Mouse (Mus musculus) hindbrain, embryonic 14.5 days (tissue): Measurements from ENCODE around the gene Csde1. TPM values are rescaled to one million over a fixed set of nuclear protein-coding genes. Genes with fewer than 3 reads are reported as not detected.

Experiments used
- ATAC-seq: fragments of 200-750 bp; cut with Nextera tagmentation; 2 replicates; pipeline ENCODE4 v1.8.0; 2017; ENCODE audit warnings: moderate number of reproducible peaks, mild to moderate bottlenecking, moderate TSS enrichment, moderate library complexity; ENCODE audit not compliant: low FRiP score
- DNase-seq: peaks from one replicate; pipeline ENCODE4 v3.0.0-alpha.2; 2015; ENCODE audit warnings: low spot score
- H3K27ac ChIP-seq: fragments of 300-500 bp; sonication (generic); 2 replicates; pipeline ENCODE4 v1.5.1; 2014; ENCODE audit warnings: mild to moderate bottlenecking, moderate library complexity
- H3K27me3 ChIP-seq: fragments of 300-500 bp; sonication (generic); 2 replicates; pipeline ENCODE4 v1.6.1; 2014; ENCODE audit warnings: mild to moderate bottlenecking, low read length, mixed read lengths; ENCODE audit not compliant: control insufficient read depth, insufficient read depth
- H3K36me3 ChIP-seq: fragments of 300-500 bp; sonication (generic); replicated peaks from 2 replicates; pipeline ENCODE4 v1.6.1; 2014; ENCODE audit not compliant: control insufficient read depth, insufficient read depth
- H3K4me1 ChIP-seq: fragments of 300-500 bp; sonication (generic); replicated peaks from 2 replicates; pipeline ENCODE4 v1.6.1; 2014; ENCODE audit warnings: antibody characterized with exemption, low read length, mixed read lengths; ENCODE audit not compliant: control insufficient read depth, insufficient read depth
- H3K4me2 ChIP-seq: fragments of 300-500 bp; sonication (generic); replicated peaks from 2 replicates; pipeline ENCODE4 v1.6.1; 2014; ENCODE audit warnings: mild to moderate bottlenecking, moderate library complexity
- H3K4me3 ChIP-seq: fragments of 300-500 bp; sonication (generic); replicated peaks from 2 replicates; pipeline ENCODE4 v1.5.1; 2014; ENCODE audit warnings: mild to moderate bottlenecking, low read length
- H3K9ac ChIP-seq: fragments of 300-500 bp; sonication (generic); 2 replicates; pipeline ENCODE4 v1.6.1; 2014
- H3K9me3 ChIP-seq: fragments of 300-500 bp; sonication (generic); 2 replicates; pipeline ENCODE4 v1.6.1; 2016; ENCODE audit warnings: low read length; ENCODE audit not compliant: control insufficient read depth
- WGBS: fragments of 180-500 bp; shearing (Covaris S2); extraction: QIAGEN DNeasy Blood & Tissue Kit; methylation state at CpG from one replicate; pipeline ENCODE4 v1.1.7; 2014; 5-methylcytosine and 5-hydroxymethylcytosine counted together
- polyA plus RNA-seq: library from polyadenylated mRNA; unstranded; fragments of >200 nt; fragmentation: Nextera tagmentation; extraction: Ambion mirVana; gene quantifications from 2 replicates; pipeline ENCODE4 v1.2.1, GENCODE M21; 2014

Csde1 gene
- 416 and 429 TPM in 2 replicates for polyA plus RNA-seq

DNA sequence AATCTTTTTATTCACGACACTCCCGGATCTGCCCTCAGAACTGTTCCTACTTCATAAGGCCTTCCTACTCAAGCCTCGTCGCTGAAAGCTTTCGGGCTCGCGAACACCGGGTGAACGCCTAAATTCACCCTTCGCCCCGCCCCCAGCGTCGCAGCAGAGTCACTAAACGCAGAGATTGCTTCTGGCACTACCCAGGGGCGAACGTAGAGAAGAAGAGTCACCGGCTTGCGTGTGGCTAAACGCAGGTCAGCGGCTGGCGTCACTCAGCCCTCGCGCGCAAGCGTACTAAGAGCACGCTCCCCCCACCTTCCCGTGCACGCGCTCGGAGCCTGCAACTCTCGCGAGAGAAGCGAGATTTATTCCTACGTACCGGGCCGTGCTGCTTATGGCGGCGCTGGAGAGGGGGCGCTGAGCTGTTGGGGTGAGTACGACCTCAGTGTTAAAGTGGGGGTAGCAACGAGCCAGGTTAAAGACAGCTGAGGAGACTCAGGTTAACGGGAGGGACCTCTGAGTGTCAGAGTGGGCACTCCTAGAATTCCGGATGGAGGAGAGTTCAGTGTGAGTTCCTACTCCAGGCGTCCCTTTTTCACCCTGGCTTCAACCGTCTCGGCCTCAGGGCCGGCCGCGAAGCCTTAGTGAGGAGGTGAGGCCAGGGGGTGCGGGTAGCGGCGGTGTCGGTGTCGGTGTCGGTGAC is at the start of gene Csde1:
TSS of gene Csde1 (plus strand) at position 178 of the 694 bp plus-strand sequence.
- peak within 1 kb of the TSS; percentile 85 for H3K4me3 ChIP-seq
- DNase-seq (peak; percentile 99), ATAC-seq (peak; percentile 95)
- H3K36me3 ChIP-seq: no peaks in the 10 kb centered on the region
- H3K9ac ChIP-seq: peak within 1 kb of the TSS; percentile 98
- H3K27ac ChIP-seq: peak within 1 kb of the TSS; percentile 99
- H3K27me3 ChIP-seq: no peaks in the 10 kb centered on the region
- H3K9me3 ChIP-seq: no peaks in the 10 kb centered on the region
- H3K4me2 ChIP-seq: peak within 1 kb of the TSS; percentile 68
- WGBS: under 1% methylated on average over 55 of the region's 55 CpGs
- peaks cover 12% of the 10 kb centered on the region for H3K4me1 ChIP-seq

DNA sequence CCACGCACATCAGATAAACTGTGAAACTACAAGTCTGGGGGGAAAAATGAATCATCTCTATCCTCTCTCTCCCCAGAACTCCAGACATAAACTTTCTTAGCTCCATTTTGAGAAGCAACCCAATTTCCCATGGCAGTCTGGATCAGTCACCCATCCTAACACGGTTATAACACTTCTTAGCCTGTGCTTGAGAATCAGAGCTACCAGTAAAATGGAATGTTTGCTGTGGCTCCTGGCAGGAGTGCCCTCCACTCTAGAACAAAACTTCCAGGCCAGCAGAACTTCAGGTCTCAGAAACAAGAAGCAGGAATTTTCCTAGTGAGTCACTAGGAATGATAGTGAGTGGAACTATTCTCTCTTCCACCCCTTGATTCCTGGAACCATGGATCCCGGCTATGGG is 49.7 kb upstream of the Csde1 start:
- WGBS: 91% methylated on average over 3 of the region's 3 CpGs
- H3K27me3 ChIP-seq: no peaks in the 10 kb centered on the region
- no peak overlapping the region for H3K27ac ChIP-seq
- H3K36me3 ChIP-seq: no peaks in the 10 kb centered on the region
- DNase-seq (no peak), ATAC-seq (no peak)
- no peak overlapping the region for H3K4me2 ChIP-seq
- H3K4me1 ChIP-seq: no peaks in the 10 kb centered on the region
- no peak overlapping the region for H3K4me3 ChIP-seq
- peaks cover 2% of the 10 kb centered on the region; the same call in 1 of the 2 replicates for H3K9me3 ChIP-seq
- no peak overlapping the region for H3K9ac ChIP-seq

DNA sequence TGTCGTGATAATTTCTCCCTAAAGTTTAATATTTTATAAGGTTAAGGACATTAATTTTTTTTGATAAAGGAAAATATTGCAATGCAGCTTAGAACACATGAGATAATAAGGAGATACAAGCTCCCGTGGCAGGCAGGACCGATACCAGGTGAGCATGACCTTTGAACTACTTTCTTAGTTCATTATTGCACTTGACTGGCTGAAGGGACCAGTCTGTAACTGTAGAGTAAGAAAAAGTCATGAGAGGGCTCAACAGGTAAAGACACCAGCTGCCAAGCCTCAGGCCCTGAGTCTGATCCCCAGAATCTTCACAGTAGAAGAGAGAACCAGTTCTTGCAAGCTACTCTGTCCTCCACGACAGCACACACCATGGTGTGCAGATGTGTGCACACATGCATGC is 43.3 kb upstream of the Csde1 start:
- ATAC-seq (no peak), DNase-seq (no peak)
- Histone ChIP-seq H3K4me3 (no peak overlapping the region), H3K36me3 (no peaks in the 10 kb centered on the region), H3K4me2 (no peak overlapping the region), H3K27ac (no peak overlapping the region), H3K4me1 (0 out of 2 replicates have a peak, but pooled peaks cover 8% of the 10 kb centered on the region), H3K27me3 (no peaks in the 10 kb centered on the region), H3K9me3 (no peaks in the 10 kb centered on the region), H3K9ac (no peak overlapping the region)
- WGBS: 88% methylated on average over 4 of the region's 4 CpGs

DNA sequence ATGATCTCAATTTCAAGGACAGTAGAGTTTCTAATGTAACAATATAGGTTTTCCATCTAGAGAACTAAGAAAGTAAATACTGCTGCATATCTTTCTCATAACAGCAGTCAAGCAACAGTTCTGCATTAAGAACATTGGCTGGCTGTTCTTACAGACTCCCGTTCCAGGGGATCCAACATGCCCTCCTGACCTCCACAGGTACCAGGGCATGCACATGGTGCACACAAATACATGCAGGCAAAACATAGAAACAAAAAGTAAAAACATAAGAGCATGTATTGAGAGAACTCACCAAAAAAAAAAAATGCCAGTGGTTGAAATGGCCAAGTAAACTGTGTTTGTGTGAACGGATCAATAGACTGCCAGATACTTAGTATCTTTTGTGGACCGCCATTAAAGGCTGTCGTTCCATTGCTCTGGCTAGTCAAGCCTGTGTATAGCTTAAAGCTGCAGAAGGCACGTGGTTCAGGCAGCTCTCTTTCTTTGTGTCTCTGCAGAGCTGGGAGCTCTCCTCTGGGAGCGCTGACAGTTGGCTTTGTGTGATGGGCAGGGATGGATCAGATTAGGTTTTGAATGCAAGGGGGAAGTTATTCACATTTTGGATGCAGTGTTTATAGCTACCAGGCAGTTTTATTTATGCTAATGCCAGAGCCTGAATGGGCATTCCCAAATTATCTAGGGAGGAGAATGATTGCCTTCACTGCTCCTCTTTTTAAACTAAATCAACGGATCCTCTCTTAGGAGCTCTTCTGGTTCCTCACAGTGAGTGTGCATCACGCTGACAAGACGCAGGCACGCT is 40.5 kb upstream of the Csde1 start:
- peak; percentile 98 for ATAC-seq
- peak; percentile 73 for DNase-seq
- H3K27me3 ChIP-seq: no peaks in the 10 kb centered on the region
- peak overlapping the region; percentile 60 for H3K9ac ChIP-seq
- H3K27ac ChIP-seq: peak overlapping the region; percentile 89
- peak overlapping the region; percentile 51 for H3K4me2 ChIP-seq
- peak overlapping the region; percentile 11; the same call in 1 of the 2 replicates for H3K4me3 ChIP-seq
- H3K9me3 ChIP-seq: no peaks in the 10 kb centered on the region
- no peaks in the 10 kb centered on the region for H3K36me3 ChIP-seq
- WGBS: 16% methylated on average over 10 of the region's 10 CpGs
- H3K4me1 ChIP-seq: 0 out of 2 replicates have a peak, but pooled peaks cover 8% of the 10 kb centered on the region

DNA sequence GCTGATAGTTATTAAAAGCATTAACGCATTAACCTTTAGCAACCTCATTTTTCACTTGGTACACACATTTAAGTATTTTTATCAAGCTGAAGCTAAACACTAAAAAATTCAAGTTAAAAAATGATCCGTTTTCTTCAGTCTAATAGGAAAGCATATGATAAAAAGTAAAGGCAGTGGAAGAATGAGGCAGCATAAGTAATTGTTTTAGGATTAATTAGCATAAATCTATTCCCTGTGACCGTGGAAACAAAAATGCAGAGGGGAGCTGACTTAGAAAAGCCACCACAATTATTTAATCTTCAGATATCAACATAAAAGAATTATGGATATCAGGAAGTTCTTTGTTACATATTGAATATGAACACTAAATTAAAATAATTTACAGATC is 39.9 kb upstream of the Csde1 start:
- no peak for ATAC-seq
- peak overlapping the region; percentile 11; the same call in 1 of the 2 replicates for H3K4me3 ChIP-seq

DNA sequence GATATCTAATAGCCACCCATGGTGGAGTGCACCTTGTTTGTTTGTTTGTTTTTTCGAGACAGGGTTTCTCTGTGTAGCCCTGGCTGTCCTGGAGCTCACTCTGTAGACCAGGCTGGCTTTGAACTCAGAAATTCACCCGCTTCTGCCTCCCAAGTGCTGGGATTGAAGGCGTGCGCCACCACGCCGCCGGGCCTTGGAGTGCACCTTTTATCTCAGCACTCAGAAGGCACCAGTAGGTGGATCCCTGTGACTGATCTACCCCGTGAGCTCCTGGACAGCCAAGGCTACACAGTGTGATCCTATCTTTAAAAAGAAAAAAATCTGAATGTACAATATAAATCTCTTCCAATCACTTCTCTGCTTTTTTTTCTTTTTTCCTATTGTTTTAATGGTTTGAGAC is 29.2 kb upstream of the Csde1 start:
- Histone ChIP-seq H3K9me3 (no peaks in the 10 kb centered on the region), H3K4me2 (no peak overlapping the region), H3K27ac (no peak overlapping the region), H3K9ac (no peak overlapping the region), H3K27me3 (no peaks in the 10 kb centered on the region), H3K36me3 (no peaks in the 10 kb centered on the region), H3K4me1 (peaks cover under 1% of the 10 kb centered on the region), H3K4me3 (no peak overlapping the region)
- ATAC-seq (no peak), DNase-seq (no peak)
- 77% methylated on average over 8 of the region's 8 CpGs for WGBS

More for the DNA sequence above, 39.9 kb upstream of the Csde1 start:
- peak; percentile 56 for DNase-seq
- Histone ChIP-seq H3K36me3 (no peaks in the 10 kb centered on the region), H3K27ac (peak overlapping the region; percentile 89), H3K9ac (peak overlapping the region; percentile 60), H3K4me1 (0 out of 2 replicates have a peak, but pooled peaks cover 8% of the 10 kb centered on the region), H3K27me3 (no peaks in the 10 kb centered on the region), H3K4me2 (peak overlapping the region; percentile 51), H3K9me3 (no peaks in the 10 kb centered on the region)
- WGBS: 20% methylated on average over 3 of the region's 3 CpGs

DNA sequence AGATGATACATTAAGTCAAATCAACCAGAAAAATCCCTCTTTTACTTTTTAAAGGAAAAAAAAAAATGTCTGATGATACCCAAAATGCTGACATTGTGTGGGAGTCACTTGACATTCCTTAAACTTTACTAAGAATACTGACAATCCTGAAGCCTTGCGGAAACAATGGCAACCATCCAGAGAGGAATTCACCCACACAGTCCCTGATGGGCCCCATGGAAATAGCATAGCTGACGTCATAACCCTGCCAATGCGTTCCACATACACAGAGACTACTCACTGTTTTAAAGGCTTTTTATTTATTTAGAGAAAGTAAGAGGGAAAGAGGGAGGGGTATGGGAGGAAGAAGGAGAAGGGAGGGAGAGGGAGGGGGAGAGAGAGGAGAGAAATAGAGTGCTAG is 27.3 kb upstream of the Csde1 start:
- Histone ChIP-seq H3K36me3 (peaks cover 9% of the 10 kb centered on the region; the same call in 1 of the 2 replicates), H3K4me3 (no peak overlapping the region), H3K27ac (no peak overlapping the region), H3K9ac (no peak overlapping the region), H3K27me3 (no peaks in the 10 kb centered on the region), H3K9me3 (no peaks in the 10 kb centered on the region), H3K4me2 (no peak overlapping the region), H3K4me1 (peaks cover 12% of the 10 kb centered on the region)
- ATAC-seq: no peak
- WGBS: 54% methylated on average over 3 of the region's 3 CpGs
- no peak for DNase-seq

DNA sequence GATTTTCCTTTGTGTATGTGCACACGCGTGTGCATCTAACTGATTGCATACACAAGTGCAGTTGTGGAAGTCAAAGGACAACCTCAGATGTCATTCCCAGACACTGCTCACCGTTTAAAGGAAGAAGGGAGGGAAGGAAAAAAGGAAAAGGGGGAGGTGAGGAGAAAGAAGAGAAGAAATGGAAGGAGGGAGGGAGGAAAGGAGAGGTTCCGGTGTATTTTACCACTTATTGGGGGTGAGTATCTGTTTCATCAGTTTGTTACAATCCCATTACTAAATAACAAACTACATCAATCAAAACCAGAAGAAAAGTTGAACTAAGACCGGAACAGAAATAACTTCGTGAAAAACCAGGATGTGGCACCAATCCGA is 25.0 kb upstream of the Csde1 start:
- H3K4me2 ChIP-seq: peak overlapping the region; percentile 58
- no peaks in the 10 kb centered on the region for H3K27me3 ChIP-seq
- no peaks in the 10 kb centered on the region for H3K9me3 ChIP-seq
- ATAC-seq (0 out of 2 replicates have a peak, but pooled peaks have one; percentile 1), DNase-seq (no peak)
- H3K9ac ChIP-seq: peak overlapping the region; percentile 75
- WGBS: 52% methylated on average over 7 of the region's 7 CpGs
- H3K4me1 ChIP-seq: peaks cover 12% of the 10 kb centered on the region
- H3K36me3 ChIP-seq: peaks cover 32% of the 10 kb centered on the region
- peak overlapping the region; percentile 85 for H3K27ac ChIP-seq
- H3K4me3 ChIP-seq: peak overlapping the region; percentile 48

DNA sequence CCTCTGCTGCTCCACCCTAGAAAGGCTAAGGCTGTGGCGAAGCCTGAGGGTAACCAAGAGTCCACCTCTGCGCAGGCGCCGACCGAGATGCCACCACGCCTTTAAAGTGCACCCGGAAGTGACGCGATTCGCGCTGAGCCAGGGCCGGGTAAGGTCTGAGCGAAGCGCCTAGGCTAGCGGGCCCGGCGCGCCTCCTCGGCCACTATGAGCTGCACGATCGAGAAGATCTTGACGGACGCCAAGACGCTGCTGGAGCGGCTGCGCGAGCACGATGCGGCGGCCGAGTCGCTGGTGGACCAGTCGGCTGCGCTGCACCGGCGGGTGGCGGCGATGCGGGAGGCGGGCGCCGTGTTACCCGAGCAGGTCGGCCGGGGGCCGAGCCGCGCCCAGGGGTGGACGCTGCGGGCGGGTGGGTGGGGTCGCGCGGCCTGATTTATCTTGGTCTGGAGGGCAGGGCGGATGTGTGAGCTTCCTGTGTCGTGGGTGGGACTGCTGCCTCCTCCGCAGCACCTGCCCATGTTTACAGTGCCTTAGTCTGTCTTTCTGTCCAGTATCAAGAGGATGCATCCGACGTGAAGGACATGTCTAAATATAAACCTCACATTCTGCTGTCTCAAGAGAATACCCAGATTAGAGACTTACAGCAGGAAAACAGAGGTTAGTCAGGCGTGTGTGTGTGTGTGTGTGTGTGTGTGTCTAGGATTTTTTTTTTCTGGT is 24.5 kb upstream of the Csde1 start, which contains the start of gene Sike1:
TSS of gene Sike1 (plus strand) at position 104 of the 717 bp plus-strand sequence.
- no peaks in the 10 kb centered on the region for H3K27me3 ChIP-seq
- peak; percentile 90 for DNase-seq
- ATAC-seq: peak; percentile 99
- peak within 1 kb of the TSS; percentile 58 for H3K4me2 ChIP-seq
- peak within 1 kb of the TSS; percentile 48 for H3K4me3 ChIP-seq
- H3K36me3 ChIP-seq: peaks cover 38% of the 10 kb centered on the region
- H3K9ac ChIP-seq: peak within 1 kb of the TSS; percentile 75
- no peaks in the 10 kb centered on the region for H3K9me3 ChIP-seq
- under 1% methylated on average over 60 of the region's 60 CpGs for WGBS
- H3K4me1 ChIP-seq: peaks cover 12% of the 10 kb centered on the region
- H3K27ac ChIP-seq: peak within 1 kb of the TSS; percentile 85
